Mouse (Mus musculus) CH12.LX (cell line): Measurements from ENCODE around the gene Msl3l2. TPM values are rescaled to one million over a fixed set of nuclear protein-coding genes. Genes with fewer than 3 reads are reported as not detected.

Experiments used
- DNase-seq: peaks from one replicate; pipeline ENCODE4 v3.0.0-alpha.2; 2013; ENCODE audit errors: extremely low read depth
- H3K27ac ChIP-seq: 2 replicates; pipeline ENCODE4 v1.5.1; 2012; ENCODE audit warnings: low read depth, mild to moderate bottlenecking, control low read depth, moderate library complexity; ENCODE audit not compliant: insufficient read depth
- H3K27me3 ChIP-seq: replicated peaks from 2 replicates; pipeline ENCODE3; 2012; ENCODE audit warnings: inconsistent platforms
- H3K36me3 ChIP-seq, 2 experiments: replicated peaks in 1 of 2; 2 replicates each; pipeline versions ENCODE3 to v1.6.1; 2012; ENCODE audit warnings: inconsistent platforms in 1 of 2, low read length in 1 of 2, mild to moderate bottlenecking in 1 of 2, mixed read lengths in 1 of 2, moderate library complexity in 1 of 2; ENCODE audit not compliant: control insufficient read depth in 1 of 2, insufficient read depth in 1 of 2
- H3K4me1 ChIP-seq, 2 experiments: 2 replicates each; pipeline ENCODE4 v1.6.1; 2012; ENCODE audit warnings: inconsistent platforms in 1 of 2, moderate library complexity in 1 of 2; ENCODE audit not compliant: insufficient read depth in 2 of 2, control insufficient read depth in 1 of 2
- H3K4me2 ChIP-seq: 2 replicates; pipeline ENCODE4 v1.6.1; 2012; ENCODE audit warnings: low read depth, mild to moderate bottlenecking, control low read depth; ENCODE audit not compliant: poor library complexity, insufficient read depth, severe bottlenecking
- H3K4me3 ChIP-seq, 3 experiments: fragments of 150-350 bp in 1 of 3; sonication (generic) in 1 of 3; replicated peaks in 1 of 3; 2 replicates each; pipeline versions ENCODE3 to v1.5.1; 2011 to 2012; ENCODE audit warnings: low read depth in 2 of 3, low read length in 2 of 3, mild to moderate bottlenecking in 2 of 3, moderate library complexity in 2 of 3, control low read depth in 1 of 3, improper control_type of control experiment in 1 of 3, inconsistent platforms in 1 of 3, mixed read lengths in 1 of 3; ENCODE audit not compliant: poor library complexity in 1 of 3
- H3K79me2 ChIP-seq: replicated peaks from 2 replicates; pipeline ENCODE4 v1.6.1; 2012; ENCODE audit warnings: mild to moderate bottlenecking, moderate library complexity; ENCODE audit not compliant: control insufficient read depth, poor library complexity, insufficient read depth, severe bottlenecking; ENCODE audit errors: extremely low read depth
- H3K9ac ChIP-seq: 2 replicates; pipeline ENCODE4 v1.6.1; 2012; ENCODE audit warnings: low read depth, mild to moderate bottlenecking, control low read depth, moderate library complexity; ENCODE audit not compliant: insufficient read depth
- H3K9me3 ChIP-seq: replicated peaks from 2 replicates; pipeline ENCODE3; 2012; ENCODE audit warnings: low read length, inconsistent platforms, mixed read lengths
- BHLHE40 ChIP-seq: IDR thresholded peaks from 2 replicates; pipeline ENCODE4 v1.6.1; 2011; ENCODE audit warnings: mild to moderate bottlenecking, low read depth, low read length, improper control_type of control experiment
- CHD1 ChIP-seq: IDR thresholded peaks from 2 replicates; pipeline ENCODE4 v1.6.1; 2012; ENCODE audit warnings: low read depth, low read length, improper control_type of control experiment, inconsistent platforms
- CHD2 ChIP-seq: IDR thresholded peaks from 2 replicates; pipeline ENCODE4 v1.6.1; 2011; ENCODE audit warnings: low read length, improper control_type of control experiment
- E2F4 ChIP-seq: IDR thresholded peaks from 2 replicates; pipeline ENCODE4 v1.6.1; 2011; ENCODE audit warnings: low read depth, low read length, improper control_type of control experiment; ENCODE audit not compliant: insufficient replicate concordance
- EP300 ChIP-seq: IDR thresholded peaks from 2 replicates; pipeline ENCODE4 v1.6.1; 2011; ENCODE audit warnings: low read length, improper control_type of control experiment
- ETS1 ChIP-seq: conservative IDR thresholded peaks from 2 replicates; pipeline ENCODE4 v1.6.1; 2012; ENCODE audit warnings: low read depth, mild to moderate bottlenecking, inconsistent platforms, low read length, improper control_type of control experiment, moderate library complexity
- GABPA ChIP-seq: IDR thresholded peaks from 2 replicates; pipeline ENCODE4 v1.6.1; 2012; ENCODE audit warnings: low read depth, low read length, improper control_type of control experiment, inconsistent platforms; ENCODE audit not compliant: insufficient replicate concordance
- HCFC1 ChIP-seq: IDR thresholded peaks from 2 replicates; pipeline ENCODE4 v1.6.1; 2012; ENCODE audit warnings: low read depth, mild to moderate bottlenecking, inconsistent platforms, low read length, improper control_type of control experiment
- IRF4 ChIP-seq: IDR thresholded peaks from 2 replicates; pipeline ENCODE4 v1.6.1; 2014; ENCODE audit warnings: low read depth, mild to moderate bottlenecking, inconsistent platforms, low read length, improper control_type of control experiment
- KAT2A ChIP-seq: IDR thresholded peaks from 2 replicates; pipeline ENCODE4 v1.6.1; 2012; ENCODE audit warnings: low read length, improper control_type of control experiment, inconsistent platforms; ENCODE audit not compliant: insufficient replicate concordance
- MAFK ChIP-seq: IDR thresholded peaks from 2 replicates; pipeline ENCODE4 v1.6.1; 2011; ENCODE audit warnings: low read length, improper control_type of control experiment; ENCODE audit not compliant: insufficient replicate concordance
- MEF2A ChIP-seq: IDR thresholded peaks from 2 replicates; pipeline ENCODE4 v1.6.1; 2014; ENCODE audit warnings: low read depth, mild to moderate bottlenecking, inconsistent platforms, low read length, improper control_type of control experiment, borderline replicate concordance
- NELFE ChIP-seq: IDR thresholded peaks from 2 replicates; pipeline ENCODE4 v1.6.1; 2011; ENCODE audit warnings: low read depth, low read length, improper control_type of control experiment
- NRF1 ChIP-seq: IDR thresholded peaks from 2 replicates; pipeline ENCODE4 v1.6.1; 2014; ENCODE audit warnings: low read depth, mild to moderate bottlenecking, inconsistent platforms, low read length, improper control_type of control experiment, moderate library complexity
- PAX5 ChIP-seq: IDR thresholded peaks from 2 replicates; pipeline ENCODE4 v1.6.1; 2012; ENCODE audit warnings: low read length, inconsistent platforms, mixed read lengths
- RAD21 ChIP-seq: IDR thresholded peaks from 2 replicates; pipeline ENCODE4 v1.6.1; 2011; ENCODE audit warnings: low read depth, mild to moderate bottlenecking, low read length, improper control_type of control experiment, moderate library complexity
- SIN3A ChIP-seq: IDR thresholded peaks from 2 replicates; pipeline ENCODE4 v1.6.1; 2012; ENCODE audit warnings: low read length, improper control_type of control experiment, inconsistent platforms
- TCF12 ChIP-seq: IDR thresholded peaks from 2 replicates; pipeline ENCODE4 v1.6.1; 2014; ENCODE audit warnings: low read depth, mild to moderate bottlenecking, inconsistent platforms, low read length, improper control_type of control experiment
- UBTF ChIP-seq: IDR thresholded peaks from 2 replicates; pipeline ENCODE4 v1.6.1; 2012; ENCODE audit warnings: low read depth, mild to moderate bottlenecking, inconsistent platforms, low read length, improper control_type of control experiment, moderate library complexity
- USF1 ChIP-seq: IDR thresholded peaks from 2 replicates; pipeline ENCODE4 v1.6.1; 2014; ENCODE audit warnings: low read depth, mild to moderate bottlenecking, inconsistent platforms, low read length, improper control_type of control experiment
- ZC3H11A ChIP-seq: IDR thresholded peaks from 2 replicates; pipeline ENCODE4 v1.6.1; 2012; ENCODE audit warnings: low read depth, mild to moderate bottlenecking, inconsistent platforms, low read length, improper control_type of control experiment
- ZMIZ1 ChIP-seq: IDR thresholded peaks from 2 replicates; pipeline ENCODE4 v1.6.1; 2012; ENCODE audit warnings: low read depth, mild to moderate bottlenecking, inconsistent platforms, low read length, improper control_type of control experiment
- dilution Hi-C: fragments of 300-500 bp; cut with MboI; formaldehyde crosslinking; loops from 2 replicates; pipeline ENCODE4 v1.14.3; 2020; ENCODE audit warnings: low sequenced_read_pairs; ENCODE audit not compliant: extremely low pct_unique_long_range_greater_than_20kb, extremely low pct_ligation_motif_present
- in situ Hi-C: fragments of 300-500 bp; cut with MboI; formaldehyde crosslinking; loops from 3 replicates; pipeline ENCODE4 v1.14.3; 2019; ENCODE audit warnings: low sequenced_read_pairs, low pct_ligation_motif_present, low pct_unique_long_range_greater_than_20kb, mixed read lengths
- polyA plus RNA-seq: library from polyadenylated mRNA; unstranded; fragments of >175 nt; gene quantifications from 2 replicates; pipeline ENCODE4 v1.2.1, GENCODE M21; 2012; ENCODE audit warnings: low read depth; ENCODE audit not compliant: insufficient read length
- total RNA-seq, 2 experiments: library from RNA; depleted of rRNA; stranded (reverse); fragments of 300-350 nt in 1 of 2; fragments of >200 nt in 1 of 2; gene quantifications; 2 replicates each; pipeline ENCODE4 v1.2.3; 2012 to 2014

The Msl3l2 gene
- total and polyA plus RNA-seq, 3 experiments: 0.72 to 2.6 (median 1.2) TPM

- Histone ChIP-seq H3K27ac (no peak overlapping the region), H3K9me3 (no peaks in the 10 kb centered on the region), H3K79me2 (no peaks in the 10 kb centered on the region), H3K36me3 (peaks cover 2% of the 10 kb centered on the region in 2 experiments), H3K27me3 (no peaks in the 10 kb centered on the region), H3K4me2 (no peak overlapping the region), H3K9ac (no peak overlapping the region), H3K4me1 (no peaks in the 10 kb centered on the region), H3K4me3 (no peak overlapping the region)
- dilution Hi-C loops: no loop called here
- in situ Hi-C loops: no loop called here
- DNase-seq: no peak
- TF ChIP-seq ZMIZ1: no peak
- TF ChIP-seq KAT2A: no peak
- TF ChIP-seq ETS1: no peak
- TF ChIP-seq ZC3H11A: no peak
- TF ChIP-seq TCF12: no peak
- TF ChIP-seq IRF4: no peak
- no peak for TF ChIP-seq UBTF
- TF ChIP-seq EP300: no peak
- TF ChIP-seq GABPA: no peak
- TF ChIP-seq CHD2: no peak
Measured at GRCm38 (mm10) chr10:56058979-56059422, 47.7 kb upstream of the Msl3l2 start.

- dilution Hi-C loops: no loop called here
- Histone ChIP-seq H3K9me3 (no peaks in the 10 kb centered on the region), H3K4me2 (no peak overlapping the region), H3K79me2 (no peaks in the 10 kb centered on the region), H3K4me1 (no peaks in the 10 kb centered on the region), H3K36me3 (peaks cover 2% of the 10 kb centered on the region in 2 experiments), H3K4me3 (no peak overlapping the region), H3K9ac (no peak overlapping the region), H3K27ac (no peak overlapping the region), H3K27me3 (no peaks in the 10 kb centered on the region)
- TF ChIP-seq USF1 (no peak), HCFC1 (no peak), MEF2A (no peak), CHD2 (no peak), NRF1 (no peak), PAX5 (no peak), GABPA (no peak), NELFE (no peak), BHLHE40 (no peak), E2F4 (no peak), CHD1 (no peak), RAD21 (no peak), ETS1 (no peak), SIN3A (no peak), MAFK (no peak)
- no peak for DNase-seq
- in situ Hi-C loops: no loop called here
Measured at GRCm38 (mm10) chr10:56061238-56061830, 45.4 kb upstream of the Msl3l2 start.
